Comparison of ENCODE assay signal across 11 mouse cellular contexts in the genomic region with DNA sequence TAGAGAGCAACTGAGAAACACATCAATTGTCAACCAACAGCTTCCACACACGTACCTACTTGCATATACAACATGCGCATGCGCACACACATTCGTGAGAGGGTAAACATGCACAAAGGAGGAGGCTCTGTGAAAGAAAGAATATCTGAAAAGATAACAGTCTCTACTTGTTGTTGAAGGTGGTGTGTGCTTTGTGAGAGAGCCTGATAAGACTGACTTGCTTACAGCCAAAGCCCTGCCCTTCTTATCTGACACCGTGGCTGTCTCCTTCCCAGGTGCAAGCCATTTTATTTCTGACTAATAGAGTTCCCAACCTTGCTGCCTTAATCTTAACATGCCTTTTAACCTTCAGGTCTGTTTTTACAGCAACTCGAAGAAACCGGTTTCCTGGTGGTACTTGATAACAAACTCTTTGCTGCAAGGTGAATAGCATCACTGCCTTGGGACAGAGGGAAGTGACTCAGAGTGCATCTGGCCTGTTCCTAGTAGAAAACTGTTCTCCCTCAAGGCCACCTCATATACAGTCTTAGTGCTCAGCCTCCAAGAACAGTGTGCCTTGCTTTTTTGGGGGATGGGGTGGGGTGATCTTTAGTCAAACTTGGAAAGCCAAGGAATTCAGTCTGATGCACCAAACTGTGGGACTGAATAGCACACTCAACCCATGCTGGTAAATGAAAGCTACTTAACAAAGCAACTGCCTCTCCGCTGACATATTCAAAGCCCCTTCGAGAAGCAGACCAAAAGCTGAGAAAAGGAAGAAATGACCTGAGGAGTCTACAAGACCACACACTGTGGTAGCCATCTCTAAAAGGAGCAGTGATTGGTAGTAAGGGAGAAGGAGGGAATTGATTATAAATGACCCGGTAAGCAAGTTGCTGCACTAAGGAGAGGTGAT. TPM values are rescaled to one million over a fixed set of nuclear protein-coding genes. Genes with fewer than 3 reads are reported as not detected.
DNase-seq lines count a peak whose midpoint lies in the region; ATAC-seq lines count a peak whose summit lies in the region.
"Had no signal": no experiment of that assay in that cellular context is flagged by ENCODE, and none has a peak within 500 bp of the region (broad histone marks: within the 10 kb centered on the region; RNA-seq: fewer than 3 reads in every experiment).

No protein-coding gene starts in this region.

- WGBS in heart, embryonic 11.5 days (ENCODE audit: insufficient replicate concordance) = 45% methylated on average over 10 of the region's 10 CpGs
- 67% methylated on average over 10 of the region's 10 CpGs for WGBS in forebrain, embryonic 15.5 days

- H3K4me3 ChIP-seq in heart, embryonic 11.5 days (ENCODE audit: low read depth, low read length) = no peak overlapping the region
- no peak overlapping the region for H3K4me3 ChIP-seq in forebrain, embryonic 15.5 days
- H3K4me3 ChIP-seq: embryonic facial prominence, embryonic 12.5 days; hindbrain, embryonic 15.5 days had no signal

- ATAC-seq in heart, embryonic 11.5 days (replicated peaks; ENCODE audit: insufficient number of reproducible peaks, low FRiP score, low TSS enrichment) = peak; percentile 95
- ATAC-seq in forebrain, embryonic 15.5 days (replicated peaks) = no peak
- ATAC-seq in megakaryocyte progenitor cell, adult 5-6 weeks (replicated peaks; ENCODE audit: poor library complexity) = peak; percentile 98

- H3K4me1 ChIP-seq in heart, embryonic 11.5 days (ENCODE audit: control insufficient read depth, insufficient read depth, low read length) = peaks cover 4% of the 10 kb centered on the region; the same call in 1 of the 2 replicates
- peaks cover 25% of the 10 kb centered on the region for H3K4me1 ChIP-seq in forebrain, embryonic 15.5 days
- H3K4me1 ChIP-seq: embryonic facial prominence, embryonic 12.5 days; hindbrain, embryonic 15.5 days had no signal

- H3K9me3 ChIP-seq in heart, embryonic 11.5 days (replicated peaks; ENCODE audit: control insufficient read depth, low read length) = no peaks in the 10 kb centered on the region
- H3K9me3 ChIP-seq in forebrain, embryonic 15.5 days = no peaks in the 10 kb centered on the region
- H3K9me3 ChIP-seq: embryonic facial prominence, embryonic 12.5 days; hindbrain, embryonic 15.5 days had no signal

- H3K27ac ChIP-seq in heart, embryonic 11.5 days (ENCODE audit: low read depth, low read length) = peak overlapping the region; percentile 92
- H3K27ac ChIP-seq in forebrain, embryonic 15.5 days (replicated peaks) = peak overlapping the region; percentile 84
- H3K27ac ChIP-seq: embryonic facial prominence, embryonic 12.5 days; hindbrain, embryonic 15.5 days had no signal

- H3K9ac ChIP-seq in heart, embryonic 11.5 days (ENCODE audit: low read depth, low read length) = 0 out of 2 replicates have a peak overlapping the region, but pooled peaks have one; percentile 10
- H3K9ac ChIP-seq in forebrain, embryonic 15.5 days (replicated peaks) = no peak overlapping the region
- H3K9ac ChIP-seq: embryonic facial prominence, embryonic 12.5 days; hindbrain, embryonic 15.5 days had no signal

- intact Hi-C loops in heart, postnatal 10 days (cut with DNase I) = no loop called here

- no peak for DNase-seq in heart, postnatal 10 days
- peak; percentile 7 for DNase-seq in ZHBTc4 (ENCODE audit: low read depth, low spot score)
- no peak for DNase-seq in left cerebral cortex, adult 8-10 months (ENCODE audit: low spot score in 2 of 2)
- no peak for DNase-seq in kidney, postnatal 14 days
- DNase-seq in layer of hippocampus, postnatal 25 days (ENCODE audit: extremely low spot score in 1 of 2, low spot score in 1 of 2) = no peak
- DNase-seq: cerebellum, adult 11 months had no signal

- no peaks in the 10 kb centered on the region for H3K27me3 ChIP-seq in heart, embryonic 11.5 days (ENCODE audit: control insufficient read depth, insufficient read depth, low read length)
- H3K27me3 ChIP-seq in forebrain, embryonic 15.5 days = no peaks in the 10 kb centered on the region
- H3K27me3 ChIP-seq: embryonic facial prominence, embryonic 12.5 days; hindbrain, embryonic 15.5 days had no signal

- H3K4me2 ChIP-seq in heart, embryonic 11.5 days = no peak overlapping the region; the same call in 1 of the 2 replicates
- no peak overlapping the region for H3K4me2 ChIP-seq in forebrain, embryonic 15.5 days (replicated peaks)
- H3K4me2 ChIP-seq: embryonic facial prominence, embryonic 12.5 days; hindbrain, embryonic 15.5 days had no signal

- H3K36me3 ChIP-seq in heart, embryonic 11.5 days (ENCODE audit: control insufficient read depth, insufficient read depth, low read length) = no peaks in the 10 kb centered on the region
- no peaks in the 10 kb centered on the region for H3K36me3 ChIP-seq in forebrain, embryonic 15.5 days
- H3K36me3 ChIP-seq: embryonic facial prominence, embryonic 12.5 days; hindbrain, embryonic 15.5 days had no signal

RNA-seq across cellular contexts. Expression of a gene that starts 46.9 kb away (rescaled TPM):
- polyA plus RNA-seq in heart, embryonic 11.5 days (2014; fragmentation: Nextera tagmentation; extraction: Ambion mirVana) = 79.8 and 80.5 TPM in 2 replicates
- 10 to 100 TPM; 43.9 to 47.6 TPM for total RNA-seq in heart, postnatal 10 days (2021)
- 68.4 and 69.6 TPM in 2 replicates for polyA plus RNA-seq in forebrain, embryonic 15.5 days (2015; fragmentation: Nextera tagmentation; extraction: Ambion mirVana)
- 98.4 and 106 TPM in 2 replicates for total RNA-seq in megakaryocyte progenitor cell, adult 5-6 weeks (2015)
- total RNA-seq in megakaryocyte progenitor cell, adult 5-6 weeks (2017) = 121 and 170 TPM in 2 replicates
- 10 to 100 TPM; 57.2 to 81.4 (median 72.1) TPM for total RNA-seq in left cerebral cortex, adult 8-10 months (2022)
- total RNA-seq in layer of hippocampus, postnatal 25 days (2021) = 10 to 100 TPM; 80.8 to 98.2 TPM
